Mouse (Mus musculus): ENCODE data around the gene Zfp51.

DNA sequence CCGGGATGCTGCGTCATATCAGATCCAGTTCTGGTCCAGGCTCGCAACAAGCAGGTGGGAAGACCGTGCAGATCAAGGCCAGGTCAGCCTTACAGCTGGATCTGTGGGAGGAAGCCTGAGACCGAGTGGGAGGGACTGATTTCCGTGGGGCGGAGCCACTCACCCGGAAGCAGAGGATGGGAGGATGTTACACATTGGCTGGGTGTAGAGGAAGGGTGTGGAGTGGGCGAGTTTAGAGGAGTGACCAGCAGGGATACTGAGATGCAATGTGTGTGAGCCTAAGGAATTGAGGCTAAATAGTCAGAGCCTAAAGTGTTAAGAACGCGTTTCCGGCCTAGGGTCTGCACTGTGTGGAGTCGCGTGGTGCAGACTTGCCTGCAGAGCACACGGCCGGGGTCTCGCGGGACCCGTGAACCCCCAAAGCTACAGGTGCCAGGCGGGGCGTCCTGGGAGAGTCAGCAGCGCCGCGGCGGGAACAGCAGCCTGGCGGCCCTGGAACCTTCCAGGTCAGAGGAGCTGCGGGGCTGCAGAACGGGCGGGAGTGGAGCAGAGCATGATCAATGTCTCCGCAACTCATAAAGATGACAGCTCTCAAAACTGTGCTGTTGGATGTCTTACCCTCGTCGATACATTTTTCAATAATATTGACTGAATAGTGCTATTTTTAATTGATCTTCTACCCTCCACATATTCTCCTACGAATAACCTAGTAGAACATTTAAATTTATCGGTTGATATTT is 38.8 kb downstream of the Zfp51 start, which contains the start of gene Zfp53:
- no peak for TF ChIP-seq CTCF (IDR thresholded peaks at IDR 0.05; ENCODE audit: low read depth)
- TF ChIP-seq EP300 (IDR thresholded peaks at IDR 0.05; ENCODE audit: low read depth) = no peak

Data from heart, postnatal 0 days (tissue).